Mouse (Mus musculus): ENCODE measurements around the gene Fyn. TPM values are rescaled to one million over a fixed set of nuclear protein-coding genes. Genes with fewer than 3 reads are reported as not detected.
A peak's percentile ranks its signal among the peaks of the same experiment; 100 is the strongest.

Fyn gene
- polyA plus RNA-seq, 1 experiment from 2014 or later = 71.0 TPM

DNA sequence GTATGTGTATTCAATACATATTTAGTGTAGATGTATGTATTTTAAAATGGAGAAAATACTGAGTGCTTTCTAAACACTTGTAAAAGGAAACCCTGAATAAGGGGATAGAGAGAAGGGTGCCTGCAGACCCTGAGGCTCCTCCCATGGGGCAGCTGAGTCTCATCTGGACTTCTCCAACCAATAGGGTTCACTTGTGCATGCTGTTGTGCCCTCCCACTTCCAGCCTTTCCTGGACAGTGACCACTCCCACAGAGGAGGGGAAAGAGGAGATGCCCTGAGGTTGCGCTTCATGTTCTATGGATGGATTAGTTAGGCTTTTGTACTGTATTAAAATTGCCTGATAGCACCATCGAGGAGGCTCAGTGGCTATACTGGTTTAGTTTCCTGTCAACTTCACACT is 213.7 kb downstream of the Fyn start:
- H3K27me3 ChIP-seq = no peaks in the 10 kb centered on the region
- WGBS = 85% methylated on average over 2 of the region's 2 CpGs
- ATAC-seq (ENCODE audit: low FRiP score) = no peak
- peaks cover 29% of the 10 kb centered on the region for H3K4me1 ChIP-seq (replicated peaks)
- no peaks in the 10 kb centered on the region for H3K9me3 ChIP-seq
- H3K9ac ChIP-seq = no peak overlapping the region
- no peak overlapping the region for H3K27ac ChIP-seq
- no peaks in the 10 kb centered on the region for H3K36me3 ChIP-seq
- H3K4me3 ChIP-seq = no peak overlapping the region
- no peak overlapping the region for H3K4me2 ChIP-seq

DNA sequence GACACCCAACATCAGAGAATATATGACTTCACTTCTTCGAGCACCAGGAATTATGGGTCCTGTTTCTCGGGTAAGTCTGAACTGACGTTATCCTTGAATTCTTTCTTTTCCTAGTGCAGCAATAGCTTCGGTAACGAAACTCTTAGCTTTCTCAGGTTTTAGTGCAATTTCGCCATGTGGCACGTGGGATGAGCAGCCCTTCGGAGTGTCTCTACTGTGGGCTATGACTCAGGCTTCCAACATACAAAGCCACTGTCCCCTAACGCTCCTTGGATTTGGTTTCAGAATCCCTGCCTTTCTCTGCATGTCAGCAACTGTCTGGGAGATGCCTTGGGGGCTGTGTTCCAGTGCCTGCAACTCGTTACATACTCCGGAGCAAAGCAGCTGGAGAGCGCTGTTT is 215.1 kb downstream of the Fyn start:
- no peak overlapping the region for H3K4me2 ChIP-seq
- no peaks in the 10 kb centered on the region for H3K27me3 ChIP-seq
- no peak overlapping the region for H3K4me3 ChIP-seq
- ATAC-seq (ENCODE audit: low FRiP score) = no peak
- H3K9ac ChIP-seq = no peak overlapping the region
- H3K4me1 ChIP-seq (replicated peaks) = peaks cover 43% of the 10 kb centered on the region
- no peak overlapping the region for H3K27ac ChIP-seq
- 83% methylated on average over 12 of the region's 12 CpGs for WGBS
- H3K9me3 ChIP-seq = no peaks in the 10 kb centered on the region
- H3K36me3 ChIP-seq = no peaks in the 10 kb centered on the region

- H3K27me3 ChIP-seq = no peaks in the 10 kb centered on the region
- H3K4me1 ChIP-seq (replicated peaks) = peaks cover 41% of the 10 kb centered on the region
- H3K4me3 ChIP-seq = no peak overlapping the region
- WGBS = 36% methylated on average over 5 of the region's 5 CpGs
- H3K27ac ChIP-seq = peak overlapping the region; percentile 92
- no peaks in the 10 kb centered on the region for H3K36me3 ChIP-seq
- no peak overlapping the region for H3K4me2 ChIP-seq
- H3K9me3 ChIP-seq = no peaks in the 10 kb centered on the region
- peak; percentile 62 for ATAC-seq (ENCODE audit: low FRiP score)
- H3K9ac ChIP-seq = peak overlapping the region; percentile 62; the same call in 1 of the 2 replicates
Observed at GRCm38 (mm10) chr10:39587290-39587925, 218.8 kb downstream of the Fyn start.

- H3K27me3 ChIP-seq = no peaks in the 10 kb centered on the region
- H3K9ac ChIP-seq = peak overlapping the region; percentile 62
- H3K9me3 ChIP-seq = peaks cover 6% of the 10 kb centered on the region; the same call in 1 of the 2 replicates
- peak; percentile 63 for ATAC-seq (ENCODE audit: low FRiP score)
- peak overlapping the region; percentile 8; the same call in 1 of the 2 replicates for H3K4me2 ChIP-seq
- H3K36me3 ChIP-seq = no peaks in the 10 kb centered on the region
- no peak overlapping the region for H3K4me3 ChIP-seq
- H3K27ac ChIP-seq = peak overlapping the region; percentile 92
- 39% methylated on average over 8 of the region's 8 CpGs for WGBS
- peaks cover 41% of the 10 kb centered on the region for H3K4me1 ChIP-seq (replicated peaks)
Observed at GRCm38 (mm10) chr10:39587973-39588746, 219.5 kb downstream of the Fyn start.

GRCm38 (mm10) chr10:39589765-39590546 is 221.3 kb downstream of the Fyn start:
- Histone ChIP-seq H3K27me3 (no peaks in the 10 kb centered on the region), H3K9me3 (peaks cover 12% of the 10 kb centered on the region; the same call in 1 of the 2 replicates), H3K4me3 (no peak overlapping the region), H3K4me1 (replicated peaks) (peaks cover 41% of the 10 kb centered on the region), H3K9ac (no peak overlapping the region), H3K36me3 (no peaks in the 10 kb centered on the region), H3K4me2 (no peak overlapping the region), H3K27ac (no peak overlapping the region)
- 86% methylated on average over 19 of the region's 19 CpGs for WGBS
- no peak for ATAC-seq (ENCODE audit: low FRiP score)

DNA sequence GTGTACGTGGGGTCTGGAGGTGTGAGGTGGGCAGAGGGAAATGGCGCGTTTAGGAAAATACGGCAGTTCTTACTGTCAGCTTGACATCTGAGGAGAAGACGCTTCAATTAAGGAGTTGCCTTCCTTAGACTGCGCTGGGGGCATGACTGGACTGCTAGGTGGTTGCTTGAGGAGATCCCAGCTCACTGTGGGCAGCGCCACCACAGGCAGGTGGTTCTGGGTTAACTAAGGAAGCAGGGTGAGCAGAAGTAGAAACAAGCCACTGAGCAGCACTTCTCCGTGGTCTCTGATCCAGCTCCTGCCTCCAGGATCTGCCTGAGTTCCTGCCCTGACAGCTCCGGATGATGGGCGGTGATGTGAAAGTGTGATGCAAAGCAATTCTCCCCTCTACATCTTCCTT is 222.0 kb downstream of the Fyn start:
- WGBS = 89% methylated on average over 10 of the region's 10 CpGs
- no peaks in the 10 kb centered on the region for H3K36me3 ChIP-seq
- ATAC-seq (ENCODE audit: low FRiP score) = no peak
- H3K27ac ChIP-seq = no peak overlapping the region
- no peak overlapping the region for H3K4me2 ChIP-seq
- H3K9me3 ChIP-seq = peaks cover 12% of the 10 kb centered on the region; the same call in 1 of the 2 replicates
- peaks cover 44% of the 10 kb centered on the region for H3K4me1 ChIP-seq (replicated peaks)
- no peak overlapping the region for H3K4me3 ChIP-seq
- H3K27me3 ChIP-seq = no peaks in the 10 kb centered on the region
- H3K9ac ChIP-seq = no peak overlapping the region

DNA sequence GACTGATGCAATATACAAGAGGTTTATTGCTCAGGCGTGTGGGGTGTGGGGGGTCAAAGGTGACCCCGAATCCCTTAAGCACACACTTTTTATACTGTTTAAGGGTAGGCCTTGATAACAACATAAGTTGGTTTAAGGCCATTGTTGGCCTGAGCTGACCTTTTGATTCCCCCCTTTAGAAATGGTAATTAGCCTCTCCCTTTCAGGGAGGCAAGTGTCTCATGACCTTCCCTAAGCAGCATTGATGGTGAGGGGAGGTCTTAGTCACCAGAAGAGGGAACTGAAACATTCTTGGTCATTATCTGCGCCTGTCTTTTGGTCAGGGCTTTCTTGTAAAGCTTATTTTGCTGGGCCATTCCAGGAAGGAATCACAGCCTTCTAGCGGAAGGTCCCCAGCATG is 223.8 kb downstream of the Fyn start:
- peaks cover 45% of the 10 kb centered on the region for H3K4me1 ChIP-seq (replicated peaks)
- no peak overlapping the region for H3K4me2 ChIP-seq
- H3K9me3 ChIP-seq = peaks cover 12% of the 10 kb centered on the region; the same call in 1 of the 2 replicates
- no peak for ATAC-seq (ENCODE audit: low FRiP score)
- no peaks in the 10 kb centered on the region for H3K36me3 ChIP-seq
- no peaks in the 10 kb centered on the region for H3K27me3 ChIP-seq
- no peak overlapping the region for H3K9ac ChIP-seq
- WGBS = 48% methylated on average over 4 of the region's 4 CpGs
- no peak overlapping the region for H3K4me3 ChIP-seq
- H3K27ac ChIP-seq = no peak overlapping the region

- Histone ChIP-seq H3K4me2 (no peak overlapping the region), H3K36me3 (no peaks in the 10 kb centered on the region), H3K4me3 (no peak overlapping the region), H3K9ac (no peak overlapping the region), H3K4me1 (replicated peaks) (peaks cover 29% of the 10 kb centered on the region), H3K9me3 (peaks cover 12% of the 10 kb centered on the region), H3K27ac (no peak overlapping the region), H3K27me3 (no peaks in the 10 kb centered on the region)
- WGBS = 63% methylated on average over 1 of the region's 1 CpGs
- no peak for ATAC-seq (ENCODE audit: low FRiP score)
Observed at GRCm38 (mm10) chr10:39594716-39595115, 226.1 kb downstream of the Fyn start.

- no peak for ATAC-seq (ENCODE audit: low FRiP score)
- Histone ChIP-seq H3K4me2 (no peak overlapping the region), H3K4me1 (replicated peaks) (peaks cover 27% of the 10 kb centered on the region), H3K27ac (peak overlapping the region; percentile 10; the same call in 1 of the 2 replicates), H3K4me3 (no peak overlapping the region), H3K27me3 (no peaks in the 10 kb centered on the region), H3K9me3 (peaks cover 12% of the 10 kb centered on the region), H3K9ac (no peak overlapping the region), H3K36me3 (no peaks in the 10 kb centered on the region)
- WGBS = 83% methylated on average over 3 of the region's 3 CpGs
Observed at GRCm38 (mm10) chr10:39595862-39596261, 227.2 kb downstream of the Fyn start.

- H3K4me3 ChIP-seq = no peak overlapping the region
- peak overlapping the region; percentile 85 for H3K27ac ChIP-seq
- peak; percentile 60 for ATAC-seq (ENCODE audit: low FRiP score)
- peaks cover 27% of the 10 kb centered on the region for H3K4me1 ChIP-seq (replicated peaks)
- 34% methylated on average over 9 of the region's 9 CpGs for WGBS
- no peak overlapping the region for H3K4me2 ChIP-seq
- H3K27me3 ChIP-seq = no peaks in the 10 kb centered on the region
- H3K9me3 ChIP-seq = peaks cover 12% of the 10 kb centered on the region
- no peaks in the 10 kb centered on the region for H3K36me3 ChIP-seq
- H3K9ac ChIP-seq = peak overlapping the region; percentile 30; the same call in 1 of the 2 replicates
Observed at GRCm38 (mm10) chr10:39597116-39597791, 228.6 kb downstream of the Fyn start.

DNA sequence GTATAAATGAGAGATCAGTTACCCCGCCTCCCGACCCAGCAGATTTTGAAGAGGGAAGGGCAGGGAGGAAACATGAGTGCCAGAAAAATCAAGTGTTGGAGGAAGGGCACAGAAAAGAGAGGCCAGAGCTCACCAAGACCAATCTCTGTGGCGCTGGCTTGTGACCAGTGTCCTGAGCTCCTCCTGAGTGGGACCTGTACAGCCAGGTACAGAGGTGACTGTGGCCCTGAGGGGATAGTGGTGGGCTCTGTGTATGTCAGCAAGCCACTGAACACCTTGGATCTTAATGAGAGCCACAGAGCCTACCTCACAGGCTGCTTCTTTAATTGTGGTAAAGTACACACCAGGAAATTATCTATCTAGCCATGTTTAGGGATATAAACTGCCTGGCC is 229.1 kb downstream of the Fyn start:
- H3K9ac ChIP-seq = 0 out of 2 replicates have a peak overlapping the region, but pooled peaks have one; percentile 30
- no peaks in the 10 kb centered on the region for H3K27me3 ChIP-seq

More for the DNA sequence above, 229.1 kb downstream of the Fyn start:
- peaks cover 10% of the 10 kb centered on the region for H3K9me3 ChIP-seq
- H3K27ac ChIP-seq = peak overlapping the region; percentile 85
- 0 out of 2 replicates have a peak, but pooled peaks have one; percentile 41 for ATAC-seq (ENCODE audit: low FRiP score)
- peaks cover 27% of the 10 kb centered on the region for H3K4me1 ChIP-seq (replicated peaks)
- H3K36me3 ChIP-seq = no peaks in the 10 kb centered on the region
- no peak overlapping the region for H3K4me2 ChIP-seq
- H3K4me3 ChIP-seq = no peak overlapping the region
- 67% methylated on average over 3 of the region's 3 CpGs for WGBS
